Mouse (Mus musculus) forebrain, embryonic 12.5 days (tissue): ENCODE data around the gene Sec24b. TPM values are rescaled to one million over a fixed set of nuclear protein-coding genes. Genes with fewer than 3 reads are reported as not detected.
A peak's percentile ranks its signal among the peaks of the same experiment; 100 is the strongest.

Experiments
- ATAC-seq: fragments of 200-750 bp; cut with Nextera tagmentation; 2 replicates; pipeline ENCODE4 v1.8.0; 2017; ENCODE audit warnings: moderate TSS enrichment; ENCODE audit not compliant: low FRiP score
- H3K27ac ChIP-seq: fragments of 300-500 bp; sonication (generic); 2 replicates; pipeline ENCODE4 v1.5.1; 2016; ENCODE audit warnings: mild to moderate bottlenecking
- H3K27me3 ChIP-seq: fragments of 300-500 bp; sonication (generic); 2 replicates; pipeline ENCODE4 v1.6.1; 2016; ENCODE audit warnings: mild to moderate bottlenecking
- H3K36me3 ChIP-seq: fragments of 300-500 bp; sonication (generic); replicated peaks from 2 replicates; pipeline ENCODE4 v1.6.1; 2016; ENCODE audit warnings: mild to moderate bottlenecking
- H3K4me1 ChIP-seq: fragments of 300-500 bp; sonication (generic); 2 replicates; pipeline ENCODE4 v1.6.1; 2016
- H3K4me2 ChIP-seq: fragments of 300-500 bp; sonication (generic); 2 replicates; pipeline ENCODE4 v1.6.1; 2016; ENCODE audit warnings: mild to moderate bottlenecking, moderate library complexity
- H3K4me3 ChIP-seq: fragments of 300-500 bp; sonication (generic); replicated peaks from 2 replicates; pipeline ENCODE4 v1.5.1; 2016; ENCODE audit warnings: mild to moderate bottlenecking
- H3K9ac ChIP-seq: fragments of 300-500 bp; sonication (generic); 2 replicates; pipeline ENCODE4 v1.6.1; 2016; ENCODE audit warnings: mild to moderate bottlenecking
- H3K9me3 ChIP-seq: fragments of 300-500 bp; sonication (generic); 2 replicates; pipeline ENCODE4 v1.6.1; 2016
- WGBS: fragments of 180-500 bp; shearing (Covaris S2); methylation state at CpG from one replicate; pipeline ENCODE4 v1.1.7; 2016; 5-methylcytosine and 5-hydroxymethylcytosine counted together
- polyA plus RNA-seq: library from polyadenylated mRNA; unstranded; fragments of >200 nt; fragmentation: Nextera tagmentation; extraction: Ambion mirVana; gene quantifications from 2 replicates; pipeline ENCODE4 v1.2.1, GENCODE M21; 2016

The Sec24b gene
- polyA plus RNA-seq, 1 experiment from 2014 or later: 33.7 TPM

DNA sequence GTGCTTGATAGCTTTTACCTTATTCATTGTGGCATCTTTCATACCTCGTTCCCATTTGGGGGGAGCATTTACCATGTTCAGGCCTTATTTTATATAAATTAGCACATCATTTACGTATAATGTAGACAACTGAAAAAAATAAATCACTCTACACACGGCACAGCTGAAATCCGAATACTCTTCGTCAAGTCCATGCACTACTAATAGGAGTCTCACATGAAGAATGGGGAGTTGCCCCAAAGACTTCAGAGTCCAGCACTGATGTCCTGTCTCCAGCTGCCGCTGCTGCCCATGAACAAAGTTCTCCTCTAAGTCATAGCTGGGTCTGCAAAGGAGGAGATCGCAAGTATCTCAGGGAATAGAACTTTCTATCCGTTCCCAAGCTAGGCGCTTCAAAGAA, 15.9 kb upstream of the Sec24b start:
- Histone ChIP-seq H3K4me2 (no peak overlapping the region), H3K4me1 (no peaks in the 10 kb centered on the region), H3K27ac (no peak overlapping the region), H3K4me3 (no peak overlapping the region), H3K9ac (no peak overlapping the region), H3K36me3 (no peaks in the 10 kb centered on the region), H3K27me3 (no peaks in the 10 kb centered on the region), H3K9me3 (no peaks in the 10 kb centered on the region)
- ATAC-seq: no peak
- 94% methylated on average over 9 of the region's 9 CpGs for WGBS

DNA sequence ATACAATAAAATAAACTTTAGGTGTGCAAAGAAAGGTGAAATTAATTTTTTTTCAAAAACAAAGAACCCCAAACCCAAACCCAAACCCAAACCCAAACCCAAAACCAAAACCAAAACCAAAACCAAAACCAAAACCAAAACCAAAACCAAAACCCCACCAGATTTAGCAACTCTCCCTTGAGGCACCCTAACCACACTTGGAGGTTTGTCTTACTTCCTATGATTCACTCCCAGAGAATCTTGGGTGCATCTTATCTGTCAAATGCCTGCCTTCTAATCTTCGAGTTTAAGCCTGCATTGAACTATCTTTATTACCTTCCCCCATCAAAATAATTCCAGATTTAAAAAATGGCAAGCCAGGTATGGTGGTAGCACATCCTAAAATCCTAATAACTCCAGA, 14.4 kb upstream of the Sec24b start:
- no peak for ATAC-seq
- H3K9me3 ChIP-seq: no peaks in the 10 kb centered on the region
- H3K27me3 ChIP-seq: no peaks in the 10 kb centered on the region
- no peak overlapping the region for H3K9ac ChIP-seq
- WGBS: 65% methylated on average over 1 of the region's 1 CpGs
- no peak overlapping the region for H3K27ac ChIP-seq
- no peak overlapping the region for H3K4me3 ChIP-seq
- H3K4me1 ChIP-seq: no peaks in the 10 kb centered on the region
- H3K36me3 ChIP-seq: no peaks in the 10 kb centered on the region
- H3K4me2 ChIP-seq: no peak overlapping the region

DNA sequence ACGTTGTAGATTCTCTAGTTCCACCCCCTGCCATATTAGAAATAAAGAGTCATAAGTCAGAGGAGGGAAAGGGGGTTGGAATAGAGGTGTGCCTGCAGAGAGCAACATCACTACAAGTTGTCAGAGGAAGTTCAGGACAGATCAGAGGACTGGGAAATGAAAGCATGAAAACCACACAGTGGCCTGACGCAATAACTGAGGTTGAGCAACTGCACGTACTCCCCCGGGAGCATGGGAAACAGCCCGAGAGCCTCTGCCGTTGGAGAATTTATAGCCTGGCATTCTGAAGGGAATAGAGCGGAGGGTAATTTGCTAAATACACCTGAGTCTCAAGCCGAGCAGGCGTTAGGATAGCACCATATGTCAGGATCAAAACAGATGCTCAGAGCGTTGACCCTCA, 11.7 kb upstream of the Sec24b start:
- no peak overlapping the region for H3K4me2 ChIP-seq
- H3K27ac ChIP-seq: no peak overlapping the region
- no peaks in the 10 kb centered on the region for H3K27me3 ChIP-seq
- no peak overlapping the region for H3K4me3 ChIP-seq
- no peak overlapping the region for H3K9ac ChIP-seq
- no peaks in the 10 kb centered on the region for H3K9me3 ChIP-seq
- WGBS: 77% methylated on average over 10 of the region's 10 CpGs
- H3K36me3 ChIP-seq: no peaks in the 10 kb centered on the region
- ATAC-seq: no peak
- no peaks in the 10 kb centered on the region for H3K4me1 ChIP-seq

DNA sequence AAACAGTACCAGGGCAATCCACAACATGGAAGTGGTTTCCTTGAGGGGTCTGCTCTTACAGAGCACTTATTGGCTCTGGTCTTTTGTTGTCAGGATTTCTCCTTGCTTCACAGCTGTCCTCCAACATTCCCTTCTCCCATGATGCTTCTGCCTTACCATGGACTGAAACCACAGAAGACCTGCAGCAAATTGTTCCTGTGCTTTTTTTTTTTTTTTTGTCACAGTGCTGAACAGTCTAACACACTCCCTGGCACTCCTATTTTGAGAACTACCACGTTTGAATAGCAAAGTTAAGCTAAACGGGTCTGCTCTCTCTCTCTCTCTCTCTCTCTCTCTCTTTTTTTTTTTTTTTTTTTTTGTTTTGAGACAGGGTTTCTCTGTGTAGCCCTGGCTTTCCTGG, 10.6 kb upstream of the Sec24b start:
- Histone ChIP-seq H3K9me3 (no peaks in the 10 kb centered on the region), H3K27me3 (no peaks in the 10 kb centered on the region), H3K27ac (no peak overlapping the region), H3K4me1 (no peaks in the 10 kb centered on the region), H3K4me3 (no peak overlapping the region), H3K9ac (no peak overlapping the region), H3K36me3 (no peaks in the 10 kb centered on the region), H3K4me2 (no peak overlapping the region)
- no peak for ATAC-seq
- WGBS: 52% methylated on average over 2 of the region's 2 CpGs

GRCm38 (mm10) chr3:130060396-130061029, 840 bp downstream of the Sec24b start:
- H3K9ac ChIP-seq: peak overlapping the region; percentile 99
- peak overlapping the region; percentile 94 for H3K27ac ChIP-seq
- no peaks in the 10 kb centered on the region for H3K9me3 ChIP-seq
- H3K36me3 ChIP-seq: no peaks in the 10 kb centered on the region
- H3K27me3 ChIP-seq: no peaks in the 10 kb centered on the region; the same call in 1 of the 2 replicates
- ATAC-seq: peak; percentile 98
- WGBS: under 1% methylated on average over 65 of the region's 92 CpGs
- peak overlapping the region; percentile 71 for H3K4me2 ChIP-seq
- H3K4me1 ChIP-seq: peaks cover 33% of the 10 kb centered on the region
- H3K4me3 ChIP-seq: peak overlapping the region; percentile 97

- no peaks in the 10 kb centered on the region for H3K36me3 ChIP-seq
- ATAC-seq: no peak; the same call in 1 of the 2 replicates
- under 1% methylated on average over 42 of the region's 42 CpGs for WGBS
- no peaks in the 10 kb centered on the region; the same call in 1 of the 2 replicates for H3K27me3 ChIP-seq
- peak overlapping the region; percentile 94 for H3K27ac ChIP-seq
- peak overlapping the region; percentile 71 for H3K4me2 ChIP-seq
- peaks cover 33% of the 10 kb centered on the region for H3K4me1 ChIP-seq
- H3K9me3 ChIP-seq: no peaks in the 10 kb centered on the region
- H3K4me3 ChIP-seq: peak overlapping the region; percentile 97
- peak overlapping the region; percentile 99 for H3K9ac ChIP-seq
These were observed 1.5 kb downstream of the Sec24b start for GRCm38 (mm10) chr3:130059805-130060395.

DNA sequence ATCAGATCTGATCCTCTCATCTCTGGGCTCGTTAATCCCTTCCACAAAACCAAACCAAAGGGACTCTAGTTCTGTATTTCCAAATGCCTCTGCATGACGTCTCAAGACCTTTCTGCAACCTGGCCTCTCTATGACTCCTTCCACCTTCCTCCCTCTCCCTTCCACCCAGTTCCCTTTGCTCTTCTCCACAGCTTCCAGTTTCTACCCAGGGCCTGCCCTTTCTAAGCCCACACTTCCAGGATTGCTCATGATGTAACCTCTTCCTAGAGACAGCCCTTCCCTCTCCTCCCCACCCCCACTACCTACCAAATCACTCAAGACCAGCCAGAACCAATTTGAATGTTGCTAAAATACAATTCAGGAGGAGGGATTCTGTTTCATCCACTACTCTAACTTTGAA, 2.9 kb downstream of the Sec24b start:
- H3K27ac ChIP-seq: no peak overlapping the region
- H3K9me3 ChIP-seq: no peaks in the 10 kb centered on the region
- H3K9ac ChIP-seq: no peak overlapping the region
- no peak for ATAC-seq
- no peaks in the 10 kb centered on the region; the same call in 1 of the 2 replicates for H3K27me3 ChIP-seq
- no peak overlapping the region for H3K4me3 ChIP-seq
- peaks cover 40% of the 10 kb centered on the region for H3K4me1 ChIP-seq
- H3K4me2 ChIP-seq: peak overlapping the region; percentile 71
- no peaks in the 10 kb centered on the region for H3K36me3 ChIP-seq
- 75% methylated on average over 2 of the region's 2 CpGs for WGBS

DNA sequence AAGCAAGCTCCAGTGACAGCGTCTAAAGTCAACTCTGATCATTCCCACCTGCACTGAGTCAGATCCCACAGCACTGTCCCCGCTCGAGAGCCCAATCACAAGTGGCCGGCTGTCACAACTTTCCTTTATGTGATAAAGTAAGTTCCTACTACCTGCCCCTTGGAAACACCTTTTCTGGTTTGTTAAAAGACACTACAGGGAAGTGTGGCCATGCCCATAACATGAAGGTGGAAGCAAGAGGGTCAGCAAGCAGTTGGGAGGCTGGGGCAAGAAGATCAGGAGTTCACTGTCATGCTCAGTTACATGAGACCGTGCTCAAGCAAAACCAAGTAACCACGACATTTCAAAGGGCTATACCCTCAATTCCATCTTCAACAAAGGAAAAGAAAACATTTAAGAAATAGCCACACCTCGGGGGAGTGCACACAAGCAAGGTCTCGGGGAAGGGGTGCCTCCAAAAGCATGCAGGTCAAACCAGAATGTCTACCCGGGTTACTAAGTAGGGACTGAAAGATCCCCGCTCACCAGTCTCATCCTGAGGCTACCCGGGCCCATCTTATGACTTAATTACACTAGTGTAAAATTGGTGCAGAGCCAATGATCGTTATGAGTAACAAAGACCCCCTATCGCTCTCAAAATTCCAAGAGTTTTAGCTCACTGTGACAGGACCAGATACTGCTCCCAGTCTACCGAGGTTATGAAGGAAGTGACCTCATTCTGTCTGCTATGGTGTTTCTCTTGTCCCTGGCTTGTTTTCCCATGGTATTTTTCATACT, 3.6 kb downstream of the Sec24b start:
- H3K27ac ChIP-seq: no peak overlapping the region
- H3K9ac ChIP-seq: no peak overlapping the region
- no peak overlapping the region for H3K4me2 ChIP-seq
- no peak overlapping the region for H3K4me3 ChIP-seq
- ATAC-seq: no peak
- no peaks in the 10 kb centered on the region for H3K36me3 ChIP-seq
- 71% methylated on average over 14 of the region's 14 CpGs for WGBS
- H3K4me1 ChIP-seq: peaks cover 46% of the 10 kb centered on the region
- no peaks in the 10 kb centered on the region for H3K9me3 ChIP-seq
- H3K27me3 ChIP-seq: no peaks in the 10 kb centered on the region; the same call in 1 of the 2 replicates

- Histone ChIP-seq H3K27me3 (no peaks in the 10 kb centered on the region), H3K4me2 (no peak overlapping the region), H3K4me1 (peaks cover 39% of the 10 kb centered on the region), H3K27ac (no peak overlapping the region), H3K9ac (no peak overlapping the region), H3K36me3 (no peaks in the 10 kb centered on the region), H3K9me3 (no peaks in the 10 kb centered on the region), H3K4me3 (no peak overlapping the region)
- 91% methylated on average over 15 of the region's 15 CpGs for WGBS
- ATAC-seq: no peak
These were observed 5.7 kb downstream of the Sec24b start for GRCm38 (mm10) chr3:130055416-130056385.

DNA sequence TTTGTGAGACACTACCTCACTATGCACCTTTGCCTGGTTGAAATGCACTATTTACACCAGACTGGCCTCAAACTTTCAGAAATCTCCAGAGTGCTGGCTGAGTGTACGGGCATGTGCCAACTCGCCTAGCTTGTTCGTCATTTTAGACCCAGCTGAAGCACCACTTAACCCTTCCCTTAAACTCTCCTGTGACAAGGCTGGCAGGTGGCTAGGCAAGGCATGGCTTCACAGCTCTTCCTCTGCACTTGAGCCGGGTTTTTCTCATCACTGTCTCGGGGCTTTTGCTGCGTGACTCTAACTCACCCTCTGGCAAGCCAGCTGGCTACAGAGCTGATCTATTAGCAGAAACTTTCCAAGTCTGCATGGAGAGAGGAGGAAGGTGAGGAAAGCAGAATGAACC, 6.8 kb downstream of the Sec24b start:
- no peak overlapping the region for H3K9ac ChIP-seq
- H3K27me3 ChIP-seq: no peaks in the 10 kb centered on the region
- WGBS: 93% methylated on average over 6 of the region's 6 CpGs
- H3K36me3 ChIP-seq: peaks cover 3% of the 10 kb centered on the region; the same call in 1 of the 2 replicates
- H3K27ac ChIP-seq: no peak overlapping the region
- no peak overlapping the region for H3K4me2 ChIP-seq
- no peak for ATAC-seq
- no peaks in the 10 kb centered on the region for H3K9me3 ChIP-seq
- H3K4me1 ChIP-seq: peaks cover 37% of the 10 kb centered on the region
- H3K4me3 ChIP-seq: no peak overlapping the region

GRCm38 (mm10) chr3:130053340-130054066, 7.8 kb downstream of the Sec24b start:
- Histone ChIP-seq H3K4me3 (no peak overlapping the region), H3K36me3 (peaks cover 7% of the 10 kb centered on the region; the same call in 1 of the 2 replicates), H3K27me3 (no peaks in the 10 kb centered on the region), H3K4me2 (no peak overlapping the region), H3K27ac (no peak overlapping the region), H3K9ac (no peak overlapping the region), H3K4me1 (peaks cover 27% of the 10 kb centered on the region), H3K9me3 (no peaks in the 10 kb centered on the region)
- no peak for ATAC-seq
- 82% methylated on average over 10 of the region's 10 CpGs for WGBS
